8 mouse cellular contexts compared by ENCODE assay signal in the genomic region with DNA sequence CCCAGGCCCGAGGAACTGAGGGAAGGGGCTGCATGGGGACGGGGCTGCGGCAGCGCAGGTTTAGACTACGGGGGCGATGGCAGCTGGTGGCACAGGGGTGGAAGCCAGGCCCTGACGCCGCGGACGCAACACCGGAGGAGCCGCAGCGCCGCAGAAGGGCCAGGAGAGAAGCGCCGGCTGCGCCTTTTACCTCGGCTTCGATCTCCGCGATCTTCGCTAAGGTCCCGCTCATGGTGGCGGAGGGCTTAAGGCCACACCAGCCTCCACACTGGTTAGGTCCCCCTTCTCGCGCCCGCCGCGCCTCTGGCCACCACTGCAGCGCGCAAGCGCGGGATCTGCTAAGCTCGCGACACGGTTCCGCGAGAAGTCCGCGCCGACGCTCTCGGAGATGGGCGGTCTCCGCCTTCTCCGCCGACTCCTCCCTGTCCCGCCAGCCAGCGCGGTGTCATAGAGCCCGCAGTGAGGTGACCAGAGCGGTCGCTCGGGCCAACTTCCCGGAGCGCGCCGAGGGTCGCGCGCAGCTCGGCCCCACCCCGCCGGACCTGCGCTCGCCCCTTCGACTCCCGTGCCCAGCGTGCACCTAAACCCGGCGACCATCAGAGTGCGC. TPM values are rescaled to one million over a fixed set of nuclear protein-coding genes. Genes with fewer than 3 reads are reported as not detected.
DNase-seq lines count a peak whose midpoint lies in the region; ATAC-seq lines count a peak whose summit lies in the region.

A gene (minus strand): TSS at position 337 of the 607 bp plus-strand sequence.

- peak; percentile 94 for DNase-seq in adipocyte (ENCODE audit: low spot score)
- peak; percentile 98 for DNase-seq in embryo, embryonic 10 days (ENCODE audit: low spot score)
- DNase-seq in gastrocnemius, postnatal 10 days, result peak; percentile 95
- DNase-seq in induced T-regulatory cell, adult 2 months (ENCODE audit: low read depth), result peak; percentile 95
- peak; percentile 76 to 90 for DNase-seq in left cerebral cortex, adult 9 months (ENCODE audit: low spot score in 2 of 2)
- DNase-seq in right cerebral cortex, postnatal 14 days, result peak; percentile 94
- peak; percentile 84 to 93 for DNase-seq in urinary bladder, postnatal 36 days (ENCODE audit: low spot score in 2 of 2)

- ATAC-seq in megakaryocyte progenitor cell, adult 5-6 weeks (replicated peaks; ENCODE audit: poor library complexity), result peak; percentile 92

RNA-seq across cellular contexts. Expression of the gene that starts here (rescaled TPM):
- 10 to 100 TPM; 47.3 to 52.0 TPM for total RNA-seq in gastrocnemius, postnatal 10 days (2021)
- total RNA-seq in megakaryocyte progenitor cell, adult 5-6 weeks (2015), result 253 and 258 TPM in 2 replicates
- total RNA-seq in megakaryocyte progenitor cell, adult 5-6 weeks (2017), result 196 and 234 TPM in 2 replicates

Comparison
In these comparisons a context has a peak if more than half of its experiments do, and no peak if none do; other contexts are left out.
1. Peak in every context shown above with its lines: DNase-seq and ATAC-seq.